Mouse (Mus musculus) A20 (cell line): Measurements from ENCODE around the gene Il6.
A peak's percentile ranks its signal among the peaks of the same experiment; 100 is the strongest.
"Not testable (repeated sequence)": the region's sequence is repeated elsewhere in the genome, so short reads cannot be mapped to it uniquely, and the experiment has no call there.

Source experiments
- DNase-seq: peaks from one replicate; pipeline ENCODE4 v3.0.0-alpha.2; 2011; ENCODE audit warnings: low read depth, low spot score

Gene Il6

GRCm38 (mm10) chr5:30012726-30013503 lies at the start of gene Il6:
TSS of gene Il6 (plus strand) at chr5:30013114.
- DNase-seq = no peak

- DNase-seq = no peak
These were observed 49.4 kb upstream of the Il6 start for GRCm38 (mm10) chr5:29963488-29963887.

DNA sequence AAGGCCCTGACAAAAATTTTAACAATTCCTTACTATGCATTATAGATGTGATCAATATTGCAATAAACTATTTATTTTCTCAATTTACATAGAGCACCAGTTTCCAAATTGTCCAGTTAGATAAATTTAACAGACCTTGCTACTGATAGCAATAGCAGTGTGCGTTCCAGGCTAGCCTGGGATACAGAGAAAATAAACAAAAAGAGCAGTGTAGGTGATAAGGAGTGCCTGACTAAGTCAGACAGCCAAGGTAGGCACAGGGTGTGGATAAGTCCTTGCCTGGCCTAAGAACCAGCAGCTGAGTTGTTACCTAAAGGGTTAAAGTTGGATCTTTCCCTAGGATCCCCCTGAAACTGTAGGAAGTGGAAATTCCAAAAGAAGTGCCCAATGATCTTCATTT lies 42.7 kb upstream of the Il6 start:
- DNase-seq = no peak

DNA sequence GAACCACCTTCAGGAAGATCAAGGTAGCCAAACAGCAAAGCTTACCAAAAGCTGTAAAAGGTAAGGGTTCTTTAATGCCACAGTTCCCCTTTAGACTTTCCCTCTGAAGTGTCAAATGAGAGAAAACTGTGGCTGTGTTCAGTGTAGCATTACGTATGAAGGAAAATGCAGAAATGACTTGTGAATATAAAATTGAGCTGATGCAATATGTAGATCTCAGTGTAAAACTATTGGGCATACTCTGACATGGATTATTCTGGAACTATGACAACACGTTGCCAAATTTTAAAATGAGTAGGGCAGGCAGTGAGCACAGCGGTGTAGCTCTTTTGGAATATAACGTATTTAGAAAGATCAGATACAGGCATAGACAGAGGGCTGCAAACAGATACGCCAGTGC lies 40.1 kb upstream of the Il6 start:
- DNase-seq = peak; percentile 59

DNA sequence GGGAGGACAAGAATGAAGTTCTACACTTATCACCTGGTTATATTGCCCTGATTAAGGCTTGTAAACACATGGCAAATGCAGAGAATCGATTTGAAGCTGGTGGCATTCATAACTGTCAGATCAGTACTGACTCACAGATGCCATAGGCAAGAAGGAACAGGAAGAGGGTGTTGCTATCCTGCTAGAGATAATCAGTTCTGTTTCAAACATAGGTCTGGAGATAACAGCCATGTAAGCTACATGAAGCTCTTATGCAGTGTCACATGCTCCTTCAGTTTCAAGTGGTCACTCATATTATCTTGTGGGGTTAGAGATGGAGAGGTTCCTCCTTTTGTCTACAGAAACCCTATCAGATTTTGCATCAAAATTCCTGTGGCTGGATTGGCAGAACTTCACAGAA lies 39.4 kb upstream of the Il6 start:
- DNase-seq = no peak

DNA sequence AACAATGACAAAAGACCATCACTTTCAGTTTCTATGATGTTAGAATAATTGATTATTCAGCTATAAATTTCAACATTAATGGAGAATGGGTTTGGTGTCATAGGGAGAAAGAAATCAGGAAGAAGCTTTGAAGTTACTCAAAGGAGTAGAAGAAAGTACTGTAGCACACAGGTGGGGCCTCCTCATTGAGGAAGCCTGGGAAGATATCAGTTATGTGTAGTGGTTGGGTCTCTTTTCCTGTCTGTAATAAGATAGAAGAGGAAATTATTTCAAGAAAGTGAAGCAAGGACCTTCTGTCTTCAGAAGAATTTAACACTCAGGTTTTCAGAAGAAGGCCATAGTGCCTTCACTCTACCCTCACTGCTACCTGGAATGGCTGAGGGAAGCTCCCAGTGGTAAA lies 38.8 kb upstream of the Il6 start:
- no peak for DNase-seq

DNA sequence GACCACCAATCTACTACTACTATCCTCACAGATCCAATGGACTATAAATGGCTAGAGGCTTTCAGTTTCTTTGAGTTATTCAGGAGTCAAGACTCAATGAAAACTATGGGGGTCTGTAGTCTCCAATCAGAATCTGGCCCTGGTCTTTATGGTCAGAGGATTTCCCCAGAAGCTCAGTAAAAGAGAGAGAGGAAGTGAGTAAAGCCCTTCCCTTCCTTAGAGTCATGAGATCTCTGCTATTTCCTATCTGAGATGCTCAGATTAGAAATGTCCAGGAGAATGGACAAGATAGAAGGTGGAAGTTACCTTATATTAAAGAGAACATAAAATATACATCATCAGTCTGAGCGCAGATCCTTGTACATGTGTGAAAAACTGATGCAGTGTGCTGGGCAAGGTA lies 19.3 kb upstream of the Il6 start:
- peak; percentile 36 for DNase-seq

DNA sequence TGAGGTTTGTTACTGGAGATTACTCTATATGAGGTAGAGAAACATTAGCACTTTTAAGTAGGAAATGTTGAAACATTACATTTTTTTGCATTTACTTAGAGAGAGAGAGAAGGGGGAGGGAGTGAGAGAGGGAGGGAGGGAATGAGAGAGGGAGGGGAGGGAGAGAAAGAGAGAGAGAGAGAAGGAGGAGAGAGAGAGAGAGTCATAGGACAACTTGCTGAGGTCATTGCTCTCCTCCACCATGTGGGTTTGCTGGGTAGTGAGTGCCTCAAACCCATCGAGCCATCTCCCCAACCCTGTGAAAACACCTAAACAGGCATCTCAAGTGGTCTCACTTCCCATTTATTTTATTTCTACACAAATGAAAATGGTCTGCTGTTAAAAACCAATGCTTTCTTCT lies 18.6 kb upstream of the Il6 start:
- peak; percentile 51 for DNase-seq

DNA sequence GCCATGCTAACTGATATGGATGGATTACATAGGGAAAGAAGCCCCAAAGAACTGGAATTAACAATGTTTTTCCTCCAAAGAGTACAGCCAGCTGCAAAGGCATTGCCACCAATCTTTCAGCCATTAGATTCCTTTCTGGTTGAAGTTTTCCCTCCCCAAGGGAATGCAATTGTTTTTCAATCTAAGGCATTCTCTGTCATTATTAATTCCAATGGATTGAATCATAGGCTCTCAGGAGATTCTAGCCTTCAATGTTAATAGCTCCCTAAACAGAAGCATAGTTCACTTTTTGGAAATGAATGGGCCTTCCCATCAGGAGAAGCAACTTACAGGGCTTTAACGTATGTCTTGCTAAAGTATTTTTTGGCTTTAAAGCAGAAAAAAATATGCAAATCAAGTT lies 15.6 kb upstream of the Il6 start:
- DNase-seq = no peak

DNA sequence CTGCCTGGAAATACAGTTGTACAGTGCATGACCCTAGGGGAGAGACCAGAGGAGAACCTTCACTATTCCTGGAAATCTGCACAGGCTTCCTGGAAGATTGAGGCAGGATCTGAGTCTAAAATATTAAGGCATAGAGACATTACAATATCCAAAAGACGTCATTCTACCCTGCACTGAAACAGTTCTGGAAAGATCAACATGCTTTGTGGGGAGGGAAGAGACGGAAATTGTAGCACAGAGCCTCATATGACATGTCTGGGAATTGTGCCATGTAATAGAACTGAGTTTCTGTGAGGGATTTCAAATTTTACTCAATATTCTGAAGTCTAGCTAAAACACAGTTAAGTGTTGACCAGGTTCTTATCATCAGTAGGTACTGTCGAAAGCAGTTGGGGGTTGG lies 12.0 kb upstream of the Il6 start:
- no peak for DNase-seq

DNA sequence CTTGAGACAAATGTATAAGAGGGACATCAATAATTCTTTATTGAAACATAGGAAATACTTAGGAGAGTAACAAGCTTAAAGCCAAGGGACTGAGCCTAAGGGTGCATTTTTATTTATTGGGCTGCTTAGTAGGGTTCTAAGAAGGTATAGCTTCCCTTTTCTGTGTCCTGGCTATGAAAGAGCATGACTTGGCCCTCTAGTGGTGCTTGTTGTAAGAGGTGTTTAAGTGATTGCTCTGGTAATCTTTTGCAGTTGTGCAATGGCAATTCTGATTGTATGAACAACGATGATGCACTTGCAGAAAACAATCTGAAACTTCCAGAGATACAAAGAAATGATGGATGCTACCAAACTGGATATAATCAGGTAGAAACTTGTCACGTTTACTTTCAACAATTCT lies 1.7 kb downstream of the Il6 start:
- peak; percentile 63 for DNase-seq

DNA sequence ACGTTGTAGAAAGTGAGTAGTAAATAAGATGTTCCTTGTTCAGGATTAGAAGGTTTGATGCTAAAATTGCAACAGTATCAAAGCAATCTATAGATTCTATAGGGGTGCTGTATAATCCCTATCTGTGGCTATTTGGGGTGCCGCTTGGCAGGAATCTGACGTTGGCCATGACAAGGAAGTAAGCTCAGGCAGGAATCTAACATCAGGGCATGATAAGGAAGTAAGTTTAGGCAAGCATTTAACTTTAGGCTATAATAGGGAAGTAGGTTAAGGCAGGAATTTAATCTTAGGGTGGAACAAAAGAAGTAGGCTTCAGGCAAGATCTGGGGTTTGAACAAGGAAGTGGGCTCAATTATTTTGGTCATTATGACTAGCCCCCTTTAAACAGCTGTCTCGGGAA lies 22.9 kb downstream of the Il6 start:
- not testable (repeated sequence) for DNase-seq

DNA sequence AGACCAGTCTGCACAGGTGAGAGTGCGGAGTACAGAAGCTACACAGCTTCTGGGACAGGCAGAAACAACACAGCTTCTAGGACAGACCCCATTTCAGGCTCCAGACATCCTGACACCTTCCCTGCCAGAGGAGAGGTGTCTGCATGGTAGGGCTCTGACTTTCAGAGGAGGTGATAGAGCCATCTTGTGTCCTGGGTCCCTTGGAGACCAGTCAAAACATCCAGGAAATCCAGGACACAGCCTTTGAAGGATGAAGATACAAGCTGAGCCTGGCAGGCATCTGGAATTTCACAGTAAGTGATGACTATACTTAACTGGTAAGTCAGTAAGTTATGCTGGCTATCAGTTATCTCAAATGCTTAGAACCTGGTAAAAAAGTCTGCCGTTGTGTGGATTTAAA lies 24.2 kb downstream of the Il6 start:
- not testable (repeated sequence) for DNase-seq

GRCm38 (mm10) chr5:30039324-30039723 lies 26.4 kb downstream of the Il6 start:
- not testable (repeated sequence) for DNase-seq

DNA sequence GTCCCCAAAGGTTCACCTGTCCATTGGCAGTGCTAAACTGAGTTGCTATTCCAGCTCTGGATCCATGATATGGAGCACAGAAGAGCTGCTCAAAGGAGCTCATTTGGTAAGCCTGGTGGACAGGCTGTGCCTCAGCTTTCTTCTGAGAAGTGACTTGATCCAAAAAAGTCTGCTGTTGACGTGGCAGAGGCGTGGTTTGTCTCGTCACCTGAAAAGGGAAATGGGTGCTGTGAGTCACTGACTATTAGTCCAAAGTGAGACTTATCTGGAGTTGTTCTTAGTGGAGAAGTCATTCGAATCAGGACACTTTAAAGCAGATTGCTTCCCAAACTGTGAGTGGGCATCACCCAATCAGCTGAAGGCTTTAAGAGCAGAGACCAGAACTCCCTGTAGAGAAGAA lies 26.9 kb downstream of the Il6 start:
- peak; percentile 33 for DNase-seq

- no peak for DNase-seq
These were observed 45.4 kb downstream of the Il6 start for GRCm38 (mm10) chr5:30058216-30058731.

DNA sequence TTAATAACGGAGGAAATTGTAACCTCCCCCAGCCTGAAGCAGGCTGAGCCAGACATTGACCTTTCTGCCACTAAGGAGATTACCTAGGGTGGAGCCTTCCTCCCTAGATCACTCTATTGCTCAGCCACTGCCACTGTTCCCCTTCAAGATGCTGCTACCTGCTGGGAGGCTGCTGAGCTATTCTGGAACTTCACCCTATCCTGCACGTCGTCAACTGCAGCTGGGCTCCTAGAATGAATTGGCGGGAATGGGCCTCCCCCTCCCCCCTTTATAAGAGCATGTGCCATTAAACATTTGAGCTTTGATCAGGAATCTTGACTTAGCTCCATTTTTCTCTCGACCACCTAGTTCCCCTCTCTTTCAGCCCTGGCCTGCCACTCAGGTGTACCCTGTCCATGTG lies 46.7 kb downstream of the Il6 start:
- not testable (repeated sequence) for DNase-seq

DNA sequence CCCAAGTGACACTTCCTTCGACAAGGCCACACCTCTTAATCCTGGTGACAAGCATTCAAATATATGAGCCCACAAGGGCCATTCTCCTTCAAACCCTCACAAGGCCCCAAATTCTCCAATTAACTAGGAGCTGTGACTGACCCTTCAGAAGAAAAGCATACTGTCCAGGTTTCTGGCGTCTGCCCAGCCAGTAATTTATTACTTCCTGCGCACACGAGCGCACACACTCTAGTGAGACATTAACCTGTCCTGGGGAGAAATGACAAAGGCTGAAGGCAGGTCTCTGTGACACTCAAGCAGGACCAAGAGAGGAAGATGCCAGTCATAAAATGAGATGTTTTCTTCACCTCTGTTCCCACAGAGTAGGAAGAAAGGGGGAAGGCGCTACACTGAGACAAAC lies 54.8 kb downstream of the Il6 start:
- DNase-seq = no peak
